Mouse (Mus musculus) cerebellum, adult 2 months (tissue): ENCODE measurements around the gene Ndp.

Experiments used
- CTCF ChIP-seq: fragments of 200-500 bp; IDR thresholded peaks from 2 replicates; pipeline ENCODE4 v1.5.1; 2011; ENCODE audit warnings: low read depth, mild to moderate bottlenecking, control low read depth, low read length, moderate library complexity, borderline replicate concordance; ENCODE audit not compliant: insufficient read depth
- POLR2A ChIP-seq: fragments of 200-500 bp; IDR thresholded peaks from 2 replicates; pipeline ENCODE4 v1.6.1; 2011; ENCODE audit warnings: low read length, control low read depth, borderline replicate concordance; ENCODE audit not compliant: insufficient read depth

- TF ChIP-seq POLR2A (no peak), CTCF (no peak)
Observed at GRCm38 (mm10) chrX:16907554-16907953, 4.0 kb downstream of the Ndp start.
